Mouse (Mus musculus) cerebellum, adult (tissue): ENCODE data around the gene Fen1.

Source experiments
- ATAC-seq: cut with Nextera tagmentation; 2 replicates; pipeline ENCODE4 v1.9.2; 2017; ENCODE audit warnings: mild to moderate bottlenecking, moderate library complexity, mixed read lengths; ENCODE audit not compliant: insufficient number of reproducible peaks, low FRiP score, low TSS enrichment

The Fen1 gene

DNA sequence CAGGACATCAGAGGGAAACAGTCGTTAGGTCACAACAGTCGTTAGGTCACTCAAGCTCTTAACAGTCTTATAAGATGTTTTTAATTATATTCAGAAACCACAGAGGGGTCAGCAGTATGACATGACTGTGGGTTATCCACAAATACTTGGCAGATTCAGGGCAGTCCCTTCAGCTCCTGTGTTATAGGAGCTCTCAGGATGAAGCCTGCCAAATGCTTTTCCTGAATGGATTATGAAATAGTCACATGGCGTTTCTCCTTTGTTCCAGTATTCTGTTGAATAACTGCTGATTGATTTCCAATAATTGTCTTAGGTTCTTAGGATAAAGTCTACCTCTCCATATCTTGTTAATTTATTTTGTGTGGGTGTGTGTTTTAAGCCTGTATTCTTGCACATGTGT, 54.8 kb downstream of the Fen1 start:
- no peak for ATAC-seq
